Mouse (Mus musculus) megakaryocyte, embryonic 14.5 days (primary cell): ENCODE measurements around the gene Btbd19.

Experiments
- FLI1 ChIP-seq: IDR thresholded peaks from 2 replicates; pipeline ENCODE4 v1.6.1; 2012; ENCODE audit warnings: low read length, inconsistent platforms, mixed read lengths
- GATA1 ChIP-seq: IDR thresholded peaks from 3 replicates; pipeline ENCODE4 v1.6.1; 2012; ENCODE audit warnings: mixed read lengths, low read length, inconsistent platforms, borderline replicate concordance

DNA sequence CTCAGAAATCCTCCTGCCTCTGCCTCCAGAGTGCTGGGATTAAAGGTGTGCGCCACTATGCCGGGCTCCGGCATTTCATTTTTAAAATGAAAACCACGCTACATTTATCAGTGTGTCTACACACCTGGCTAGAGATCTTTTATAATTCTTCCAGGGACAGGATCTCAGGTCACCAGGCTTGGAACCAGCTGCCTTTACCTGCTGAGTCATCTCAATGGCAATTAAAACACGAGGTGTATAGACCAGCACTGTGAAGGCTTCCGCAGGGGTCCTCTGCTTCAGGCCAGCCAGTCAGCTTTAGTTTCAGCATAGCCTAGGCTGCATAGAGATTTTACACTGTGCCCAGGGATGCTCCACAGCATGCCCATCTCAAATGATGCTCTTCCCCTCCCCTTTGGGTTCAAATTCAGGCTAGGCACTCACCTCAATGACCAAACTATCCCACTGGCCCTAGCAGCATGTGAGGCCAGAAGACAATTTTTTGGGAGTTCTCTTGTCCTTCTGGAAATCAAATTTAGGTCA is 24.7 kb upstream of the Btbd19 start:
- TF ChIP-seq GATA1 (no peak), FLI1 (no peak)
